Mouse (Mus musculus) midbrain, embryonic 11.5 days (tissue): ENCODE results near the gene A630095N17Rik. TPM values are rescaled to one million over a fixed set of nuclear protein-coding genes. Genes with fewer than 3 reads are reported as not detected.
A peak's percentile ranks its signal among the peaks of the same experiment; 100 is the strongest.

Source experiments
- ATAC-seq: fragments of 200-750 bp; cut with Nextera tagmentation; 2 replicates; pipeline ENCODE4 v1.8.0; 2017; ENCODE audit warnings: moderate TSS enrichment, moderate library complexity; ENCODE audit not compliant: low FRiP score
- DNase-seq: peaks from one replicate; pipeline ENCODE4 v3.0.0; 2015; ENCODE audit warnings: low spot score; ENCODE audit errors: missing footprints
- H3K27ac ChIP-seq: fragments of 300-500 bp; sonication (generic); 2 replicates; pipeline ENCODE4 v1.5.1; 2014; ENCODE audit warnings: low read depth, low read length
- H3K27me3 ChIP-seq: fragments of 300-500 bp; sonication (generic); 2 replicates; pipeline ENCODE4 v1.6.1; 2014; ENCODE audit warnings: mild to moderate bottlenecking, low read length, moderate library complexity, mixed read lengths; ENCODE audit not compliant: control insufficient read depth, insufficient read depth
- H3K36me3 ChIP-seq: fragments of 300-500 bp; sonication (generic); 2 replicates; pipeline ENCODE4 v1.6.1; 2014; ENCODE audit warnings: mild to moderate bottlenecking, low read length, moderate library complexity, mixed read lengths; ENCODE audit not compliant: control insufficient read depth, insufficient read depth
- H3K4me1 ChIP-seq: fragments of 300-500 bp; sonication (generic); 2 replicates; pipeline ENCODE4 v1.6.1; 2014; ENCODE audit warnings: low read length; ENCODE audit not compliant: control insufficient read depth, insufficient read depth
- H3K4me2 ChIP-seq: fragments of 300-500 bp; sonication (generic); 2 replicates; pipeline ENCODE4 v1.6.1; 2014; ENCODE audit warnings: mild to moderate bottlenecking, moderate library complexity
- H3K4me3 ChIP-seq: fragments of 300-500 bp; sonication (generic); 2 replicates; pipeline ENCODE4 v1.5.1; 2014; ENCODE audit warnings: low read depth, low read length
- H3K9ac ChIP-seq: fragments of 300-500 bp; sonication (generic); 2 replicates; pipeline ENCODE4 v1.6.1; 2014; ENCODE audit warnings: low read length
- H3K9me3 ChIP-seq: fragments of 300-500 bp; sonication (generic); 2 replicates; pipeline ENCODE4 v1.6.1; 2016; ENCODE audit warnings: low read length; ENCODE audit not compliant: control insufficient read depth
- WGBS: fragments of 180-500 bp; shearing (Covaris S2); extraction: QIAGEN DNeasy Blood & Tissue Kit; methylation state at CpG from one replicate; pipeline ENCODE4 v1.1.7; 2014; 5-methylcytosine and 5-hydroxymethylcytosine counted together
- polyA plus RNA-seq: library from polyadenylated mRNA; unstranded; fragments of >200 nt; fragmentation: Nextera tagmentation; extraction: Ambion mirVana; gene quantifications from 2 replicates; pipeline ENCODE4 v1.2.1, GENCODE M21; 2014

The A630095N17Rik gene
- polyA plus RNA-seq, 1 experiment from 2014 or later: not detected

DNA sequence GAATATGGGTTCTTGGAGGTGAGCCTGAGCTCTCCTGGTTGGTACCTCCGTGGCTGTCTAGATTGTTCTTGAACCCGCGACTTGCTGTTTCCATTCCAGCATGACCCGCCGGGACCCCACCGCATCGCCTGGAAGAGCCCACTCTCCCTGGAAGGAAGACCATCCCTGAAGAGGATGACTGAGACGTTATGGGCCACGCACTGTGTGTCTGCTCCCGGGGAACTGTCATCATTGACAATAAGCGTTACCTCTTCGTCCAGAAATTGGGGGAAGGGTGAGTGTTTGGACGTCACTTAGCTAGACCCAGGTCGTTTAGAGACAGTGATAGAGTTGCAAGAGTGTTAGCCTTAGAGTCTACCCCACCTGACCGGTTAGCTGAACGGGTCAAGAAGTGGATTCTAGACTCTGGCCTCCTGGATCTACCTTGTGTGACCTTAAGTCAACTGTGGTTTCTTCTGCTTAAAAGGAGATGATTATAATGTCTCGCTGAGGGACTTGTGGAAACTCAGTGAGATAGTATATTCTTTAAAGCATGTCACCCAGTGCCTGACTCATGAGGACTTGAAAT lies 20.7 kb downstream of the A630095N17Rik start:
- Histone ChIP-seq H3K27me3 (peaks cover 2% of the 10 kb centered on the region; the same call in 1 of the 2 replicates), H3K4me2 (peak overlapping the region; percentile 95), H3K4me3 (peak overlapping the region; percentile 99), H3K9ac (peak overlapping the region; percentile 95), H3K9me3 (no peaks in the 10 kb centered on the region), H3K4me1 (peaks cover 20% of the 10 kb centered on the region), H3K27ac (no peak overlapping the region), H3K36me3 (peaks cover 4% of the 10 kb centered on the region; the same call in 1 of the 2 replicates)
- peak; percentile 26; the same call in 1 of the 2 replicates for ATAC-seq
- DNase-seq: no peak
- 12% methylated on average over 17 of the region's 17 CpGs for WGBS

DNA sequence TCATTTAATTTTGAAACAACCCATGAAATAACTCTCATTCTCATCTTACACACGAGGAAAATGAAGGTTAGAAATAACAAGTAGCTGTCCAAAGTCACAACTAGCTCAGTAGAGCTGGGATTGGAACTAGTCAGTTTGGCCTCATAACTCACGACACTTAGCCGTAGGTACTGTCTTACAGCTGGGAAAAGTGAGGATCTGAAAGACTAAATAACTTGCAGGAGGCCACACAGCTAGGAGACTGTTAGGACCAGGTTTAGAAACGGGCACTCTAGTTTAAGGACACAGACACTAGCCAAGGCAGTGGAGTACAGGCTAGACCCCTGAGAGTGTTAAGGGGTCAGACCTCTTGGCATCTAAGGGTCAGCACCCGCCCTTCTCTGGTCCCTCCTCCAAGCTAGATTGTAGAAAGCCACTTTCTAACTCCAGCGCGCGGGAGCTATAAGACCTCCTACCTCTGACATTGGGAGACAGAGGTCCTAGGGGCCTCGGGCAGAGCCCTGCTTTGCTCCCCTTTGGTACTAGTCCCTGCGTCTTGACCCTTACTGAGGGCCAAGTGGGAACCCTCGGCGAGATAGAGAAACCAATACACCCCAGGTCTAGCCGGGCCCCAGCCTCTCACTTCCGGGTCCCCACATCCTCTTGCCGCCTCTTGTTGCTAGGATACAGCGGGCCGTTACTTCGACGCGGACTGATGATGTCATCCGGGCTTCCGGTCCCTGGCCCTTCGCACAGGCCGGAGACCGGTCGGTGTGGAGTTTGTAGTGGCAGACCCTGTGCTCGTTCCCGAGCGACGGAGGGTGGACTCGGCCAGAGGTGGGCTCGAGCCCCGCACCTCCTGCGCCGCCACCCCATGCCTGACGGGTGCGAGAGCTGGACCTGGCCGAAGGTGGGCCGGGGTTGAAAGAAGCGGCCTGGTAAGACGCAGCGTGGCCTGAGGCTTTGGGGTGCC lies 21.5 kb downstream of the A630095N17Rik start, which contains the start of the genes Glb1l and Stk16:
Glb1l (minus strand) TSS at position 678 of the 952 bp plus-strand sequence.
Stk16 (plus strand) TSS at position 703 of the 952 bp plus-strand sequence.
- Histone ChIP-seq H3K4me2 (peak within 1 kb of the TSS; percentile 95), H3K27me3 (peaks cover 2% of the 10 kb centered on the region; the same call in 1 of the 2 replicates), H3K9ac (peak within 1 kb of the TSS; percentile 95), H3K4me3 (peak within 1 kb of the TSS; percentile 99), H3K4me1 (peaks cover 20% of the 10 kb centered on the region), H3K9me3 (no peaks in the 10 kb centered on the region), H3K27ac (no peak within 1 kb of the TSS), H3K36me3 (peaks cover 4% of the 10 kb centered on the region; the same call in 1 of the 2 replicates)
- ATAC-seq: peak; percentile 98
- WGBS: 6% methylated on average over 42 of the region's 42 CpGs
- DNase-seq: peak; percentile 99

DNA sequence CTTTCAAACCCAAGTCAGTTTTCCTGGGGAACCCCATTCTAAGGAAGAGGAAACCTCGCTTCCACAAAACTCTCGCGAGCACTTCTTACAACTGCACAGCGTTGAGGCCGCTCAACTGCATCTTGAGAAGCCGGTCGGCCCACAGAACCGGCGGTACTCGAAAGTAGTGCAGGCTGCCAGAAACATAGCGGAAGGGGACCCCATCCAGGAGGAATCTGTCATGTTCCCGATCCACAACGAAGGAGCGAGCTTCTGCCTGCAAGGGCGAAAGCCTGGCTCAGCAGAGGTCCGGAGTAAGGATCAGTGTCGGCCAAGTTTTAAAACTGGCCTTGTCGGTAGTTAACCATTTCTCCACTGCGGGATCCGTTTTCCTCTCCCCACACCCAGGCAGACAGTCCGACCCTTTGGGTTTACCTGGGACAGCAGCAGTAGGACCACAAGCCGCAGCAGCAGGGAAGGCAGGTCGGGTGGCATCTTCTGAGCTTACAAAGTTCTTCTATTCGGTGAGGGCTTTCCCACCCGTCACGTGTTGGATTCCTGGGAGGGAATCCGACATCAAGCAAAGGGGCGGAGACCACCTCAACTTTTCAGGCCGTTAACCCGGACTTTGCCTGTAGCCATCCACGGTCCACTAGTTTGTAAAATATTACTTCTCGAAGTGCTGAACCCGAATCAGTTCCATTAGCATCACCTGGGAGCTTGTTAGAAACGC lies 22.8 kb downstream of the A630095N17Rik start:
- no peak overlapping the region for H3K27ac ChIP-seq
- DNase-seq (no peak), ATAC-seq (no peak)
- peaks cover 20% of the 10 kb centered on the region for H3K4me1 ChIP-seq
- WGBS: 14% methylated on average over 34 of the region's 34 CpGs
- H3K9me3 ChIP-seq: no peaks in the 10 kb centered on the region
- H3K36me3 ChIP-seq: no peaks in the 10 kb centered on the region; the same call in 1 of the 2 replicates
- peak overlapping the region; percentile 59 for H3K4me2 ChIP-seq
- peak overlapping the region; percentile 30 for H3K4me3 ChIP-seq
- H3K27me3 ChIP-seq: peaks cover 2% of the 10 kb centered on the region; the same call in 1 of the 2 replicates
- peak overlapping the region; percentile 62 for H3K9ac ChIP-seq

DNA sequence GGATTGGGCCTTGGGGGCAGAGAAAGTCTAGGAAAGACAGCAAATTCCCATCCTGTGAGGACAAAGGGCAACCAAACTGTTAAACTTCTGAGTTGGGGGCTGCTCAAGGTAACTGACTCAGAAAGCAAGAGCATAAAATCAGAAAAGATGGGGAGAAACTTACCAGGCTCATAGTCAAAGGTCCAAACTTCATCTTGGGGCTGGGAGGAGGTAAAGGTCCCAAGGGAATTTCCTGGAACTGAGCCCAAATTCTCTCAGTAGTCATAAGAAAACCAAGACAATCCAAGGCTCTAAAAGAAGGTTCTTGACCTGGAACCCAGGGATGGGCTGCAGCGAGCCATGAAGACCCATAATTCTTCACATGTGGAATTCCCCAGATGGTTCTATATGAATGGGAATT lies 30.7 kb downstream of the A630095N17Rik start:
- Histone ChIP-seq H3K9ac (no peak overlapping the region), H3K4me1 (no peaks in the 10 kb centered on the region), H3K4me2 (no peak overlapping the region), H3K27me3 (no peaks in the 10 kb centered on the region), H3K27ac (no peak overlapping the region), H3K9me3 (no peaks in the 10 kb centered on the region), H3K4me3 (no peak overlapping the region), H3K36me3 (peaks cover 13% of the 10 kb centered on the region)
- WGBS: 94% methylated on average over 1 of the region's 1 CpGs
- DNase-seq: no peak
- no peak for ATAC-seq

DNA sequence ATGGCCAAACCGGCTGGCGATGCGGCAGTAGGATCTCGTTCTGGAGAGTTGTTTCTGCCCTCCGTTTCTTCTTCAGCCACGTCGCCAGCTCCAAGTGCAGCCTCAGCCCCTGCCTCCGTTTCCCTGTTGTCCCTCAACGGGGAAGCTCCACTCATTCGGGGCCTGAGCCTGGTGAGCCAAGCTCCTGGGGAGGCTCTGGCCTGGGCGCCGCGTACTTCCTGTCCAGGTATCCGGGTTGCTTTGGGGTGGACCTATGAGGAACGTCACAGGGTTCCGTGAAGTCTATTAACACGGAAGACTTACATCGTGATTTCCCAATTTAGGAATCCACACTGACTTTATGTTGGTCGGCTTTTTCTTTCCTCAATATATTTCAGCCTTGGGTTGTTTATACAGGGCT lies 39.5 kb downstream of the A630095N17Rik start:
- Histone ChIP-seq H3K27ac (peak overlapping the region; percentile 44; the same call in 1 of the 2 replicates), H3K4me2 (peak overlapping the region; percentile 99), H3K9me3 (no peaks in the 10 kb centered on the region), H3K9ac (peak overlapping the region; percentile 86), H3K36me3 (peaks cover 8% of the 10 kb centered on the region), H3K4me3 (peak overlapping the region; percentile 61), H3K4me1 (peaks cover 15% of the 10 kb centered on the region; the same call in 1 of the 2 replicates), H3K27me3 (no peaks in the 10 kb centered on the region)
- peak; percentile 85 for DNase-seq
- no peak for ATAC-seq
- under 1% methylated on average over 19 of the region's 19 CpGs for WGBS

DNA sequence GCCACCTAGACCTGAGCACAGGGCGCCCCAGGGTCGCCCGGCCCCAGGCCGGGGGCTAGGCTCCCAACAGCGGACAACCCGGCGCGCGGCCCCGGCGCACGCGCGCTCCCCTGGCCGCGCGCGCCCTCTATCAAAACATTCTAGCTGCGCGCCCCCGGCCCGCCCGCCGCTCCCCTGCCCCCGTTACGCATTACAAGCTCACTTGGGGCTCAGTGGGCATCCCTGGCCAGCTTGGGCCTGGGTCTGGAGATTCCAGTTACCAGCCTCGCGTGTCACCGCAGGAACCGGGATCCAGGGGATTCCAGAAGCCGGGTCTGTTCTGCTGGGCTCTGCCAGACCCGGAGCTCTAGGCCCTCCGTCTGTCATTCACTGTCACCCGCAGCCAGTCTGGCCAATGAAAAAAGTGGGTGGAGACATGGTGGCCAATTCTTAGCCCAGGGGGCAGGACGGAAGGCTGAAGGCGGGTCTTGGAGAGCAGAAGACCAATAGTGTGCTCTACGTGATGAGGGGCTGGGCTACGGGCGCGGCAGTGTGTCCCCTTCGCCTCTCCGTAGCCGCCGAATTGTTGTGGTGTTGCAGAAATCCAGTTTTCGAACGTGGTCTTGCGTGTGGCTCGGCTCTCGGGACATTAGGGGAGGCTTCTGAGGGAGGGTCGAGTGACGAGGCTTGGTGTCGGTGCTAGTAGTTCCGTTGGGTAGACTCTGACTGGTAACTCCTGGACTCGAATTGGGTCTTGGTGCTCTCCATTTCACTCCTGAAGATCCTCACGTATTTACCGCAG lies 40.1 kb downstream of the A630095N17Rik start, which contains the start of the genes Ankzf1 and Atg9a:
Ankzf1 (plus strand) TSS at position 530 of the 781 bp plus-strand sequence.
Atg9a (minus strand) TSS at position 575 of the 781 bp plus-strand sequence.
- peaks cover 7% of the 10 kb centered on the region for H3K36me3 ChIP-seq
- H3K9ac ChIP-seq: peak within 1 kb of the TSS; percentile 86
- H3K4me1 ChIP-seq: peaks cover 15% of the 10 kb centered on the region; the same call in 1 of the 2 replicates
- DNase-seq (peak; percentile 98), ATAC-seq (peak; percentile 100)
- H3K27ac ChIP-seq: peak within 1 kb of the TSS; percentile 75
- no peaks in the 10 kb centered on the region for H3K27me3 ChIP-seq
- H3K4me2 ChIP-seq: peak within 1 kb of the TSS; percentile 99
- peak within 1 kb of the TSS; percentile 61 for H3K4me3 ChIP-seq
- no peaks in the 10 kb centered on the region for H3K9me3 ChIP-seq
- WGBS: under 1% methylated on average over 56 of the region's 56 CpGs

DNA sequence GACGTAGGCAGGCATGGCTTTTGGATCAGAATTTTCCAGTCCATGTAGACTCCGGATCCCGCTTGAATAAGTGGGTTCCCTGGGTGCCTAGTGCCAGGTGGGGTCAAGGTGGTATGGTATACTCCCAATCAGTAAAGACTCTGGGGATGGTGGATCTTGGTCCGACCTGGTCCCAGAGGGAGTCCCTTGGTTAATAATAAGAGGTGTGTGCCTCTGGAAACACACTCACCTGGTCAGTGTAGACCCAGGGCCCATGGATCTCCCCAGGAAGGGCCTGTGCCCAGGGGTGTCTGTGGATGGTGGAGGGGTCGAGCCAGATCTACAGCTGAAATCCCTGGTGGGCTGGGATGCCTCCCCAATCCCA lies 40.7 kb downstream of the A630095N17Rik start:
- Histone ChIP-seq H3K4me2 (peak overlapping the region; percentile 80), H3K9me3 (no peaks in the 10 kb centered on the region), H3K4me1 (peaks cover 15% of the 10 kb centered on the region; the same call in 1 of the 2 replicates), H3K9ac (peak overlapping the region; percentile 86), H3K4me3 (peak overlapping the region; percentile 61), H3K36me3 (peaks cover 1% of the 10 kb centered on the region), H3K27me3 (no peaks in the 10 kb centered on the region), H3K27ac (peak overlapping the region; percentile 75)
- ATAC-seq (no peak), DNase-seq (no peak)
- 48% methylated on average over 5 of the region's 5 CpGs for WGBS

DNA sequence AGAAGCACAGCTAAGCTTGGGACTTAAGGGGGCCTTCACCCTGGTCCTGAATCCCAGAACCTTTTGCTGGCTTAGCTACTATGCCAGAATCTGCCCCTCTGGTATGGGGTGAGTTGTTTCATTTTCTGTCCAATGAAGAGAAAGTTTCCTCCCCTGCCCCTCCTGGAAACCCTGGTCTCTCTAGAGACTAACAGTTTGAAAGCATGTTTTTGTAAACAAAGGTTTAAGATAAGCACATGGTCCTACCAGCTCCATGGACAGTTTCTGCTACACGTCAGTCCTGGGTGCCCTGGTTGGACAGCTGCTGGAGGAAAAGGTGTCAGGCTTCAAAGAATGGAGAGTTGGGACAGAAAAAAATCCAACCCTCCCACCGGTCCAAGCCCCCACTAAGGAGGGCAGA lies 41.3 kb downstream of the A630095N17Rik start:
- H3K4me2 ChIP-seq: peak overlapping the region; percentile 80

More for the DNA sequence above, 41.3 kb downstream of the A630095N17Rik start:
- no peaks in the 10 kb centered on the region for H3K9me3 ChIP-seq
- H3K4me3 ChIP-seq: no peak overlapping the region
- no peak for ATAC-seq
- H3K27me3 ChIP-seq: no peaks in the 10 kb centered on the region
- no peak overlapping the region for H3K27ac ChIP-seq
- WGBS: 66% methylated on average over 2 of the region's 2 CpGs
- peaks cover 15% of the 10 kb centered on the region; the same call in 1 of the 2 replicates for H3K4me1 ChIP-seq
- H3K9ac ChIP-seq: no peak overlapping the region; the same call in 1 of the 2 replicates
- no peak for DNase-seq
- H3K36me3 ChIP-seq: no peaks in the 10 kb centered on the region; the same call in none of the 2 replicates
